Mouse (Mus musculus) liver, embryonic 15.5 days (tissue): ENCODE data around the gene Kif26b. TPM values are rescaled to one million over a fixed set of nuclear protein-coding genes. Genes with fewer than 3 reads are reported as not detected.

ENCODE experiments used
- ATAC-seq: fragments of 200-750 bp; cut with Nextera tagmentation; 2 replicates; pipeline ENCODE4 v1.8.0; 2017; ENCODE audit warnings: moderate number of reproducible peaks, mild to moderate bottlenecking, moderate library complexity; ENCODE audit not compliant: insufficient read depth
- H3K27ac ChIP-seq: fragments of 300-500 bp; sonication (generic); replicated peaks from 2 replicates; pipeline ENCODE4 v1.5.1; 2015; ENCODE audit warnings: mild to moderate bottlenecking, inconsistent platforms
- H3K27me3 ChIP-seq: fragments of 300-500 bp; sonication (generic); 2 replicates; pipeline ENCODE4 v1.6.1; 2015; ENCODE audit warnings: mild to moderate bottlenecking, inconsistent platforms
- H3K36me3 ChIP-seq: fragments of 300-500 bp; sonication (generic); replicated peaks from 2 replicates; pipeline ENCODE4 v1.6.1; 2015; ENCODE audit warnings: moderate library complexity, mild to moderate bottlenecking, inconsistent platforms
- H3K4me1 ChIP-seq: fragments of 300-500 bp; sonication (generic); replicated peaks from 2 replicates; pipeline ENCODE4 v1.6.1; 2015; ENCODE audit warnings: inconsistent platforms
- H3K4me2 ChIP-seq: fragments of 300-500 bp; sonication (generic); 2 replicates; pipeline ENCODE4 v1.6.1; 2015; ENCODE audit warnings: moderate library complexity, mild to moderate bottlenecking, inconsistent platforms
- H3K4me3 ChIP-seq: fragments of 300-500 bp; sonication (generic); replicated peaks from 2 replicates; pipeline ENCODE4 v1.5.1; 2015; ENCODE audit warnings: mild to moderate bottlenecking, inconsistent platforms
- H3K9ac ChIP-seq: fragments of 300-500 bp; sonication (generic); 2 replicates; pipeline ENCODE4 v1.6.1; 2015; ENCODE audit warnings: moderate library complexity, mild to moderate bottlenecking, inconsistent platforms
- H3K9me3 ChIP-seq: fragments of 300-500 bp; sonication (generic); replicated peaks from 2 replicates; pipeline ENCODE4 v1.6.1; 2016; ENCODE audit warnings: inconsistent platforms
- WGBS: fragments of 180-500 bp; shearing (Covaris S2); methylation state at CpG from one replicate; pipeline ENCODE4 v1.1.7; 2015; ENCODE audit warnings: mixed read lengths; ENCODE audit not compliant: insufficient replicate concordance; 5-methylcytosine and 5-hydroxymethylcytosine counted together
- polyA plus RNA-seq: library from polyadenylated mRNA; unstranded; fragments of >200 nt; fragmentation: Nextera tagmentation; extraction: Ambion mirVana; gene quantifications from 2 replicates; pipeline ENCODE4 v1.2.1, GENCODE M21; 2015

The Kif26b gene
- polyA plus RNA-seq, 1 experiment from 2014 or later = 0.06 TPM

- Histone ChIP-seq H3K9ac (no peak overlapping the region), H3K27me3 (peaks cover 10% of the 10 kb centered on the region; the same call in 1 of the 2 replicates), H3K36me3 (no peaks in the 10 kb centered on the region), H3K4me3 (no peak overlapping the region), H3K9me3 (no peaks in the 10 kb centered on the region), H3K27ac (no peak overlapping the region), H3K4me1 (no peaks in the 10 kb centered on the region), H3K4me2 (no peak overlapping the region)
- no peak for ATAC-seq
- WGBS = 86% methylated on average over 3 of the region's 3 CpGs
Measured at GRCm38 (mm10) chr1:178730271-178730670, 201.3 kb downstream of the Kif26b start.

DNA sequence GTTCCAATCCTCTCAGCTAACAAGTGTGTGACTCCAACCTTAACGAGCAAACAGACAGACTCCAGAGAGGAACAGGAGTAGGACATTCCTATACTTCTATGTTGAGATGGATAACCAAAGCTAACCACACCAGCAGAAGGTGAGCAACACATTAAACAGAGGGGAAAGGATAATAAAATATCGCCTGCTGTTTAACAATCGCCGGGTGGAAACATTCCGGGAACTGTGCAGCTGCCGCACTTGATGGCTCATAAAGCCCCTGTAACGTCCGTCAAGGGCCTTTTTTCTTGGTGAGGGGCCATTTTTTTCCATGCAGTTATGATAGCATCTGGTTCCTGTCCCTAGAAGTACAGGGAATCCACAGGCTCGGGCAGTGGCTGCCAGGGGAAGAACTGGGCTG, 204.1 kb downstream of the Kif26b start:
- Histone ChIP-seq H3K4me2 (no peak overlapping the region), H3K27me3 (peaks cover 19% of the 10 kb centered on the region; the same call in 1 of the 2 replicates), H3K4me3 (no peak overlapping the region), H3K27ac (no peak overlapping the region), H3K4me1 (no peaks in the 10 kb centered on the region), H3K36me3 (no peaks in the 10 kb centered on the region), H3K9ac (no peak overlapping the region), H3K9me3 (no peaks in the 10 kb centered on the region)
- 62% methylated on average over 9 of the region's 9 CpGs for WGBS
- no peak for ATAC-seq

DNA sequence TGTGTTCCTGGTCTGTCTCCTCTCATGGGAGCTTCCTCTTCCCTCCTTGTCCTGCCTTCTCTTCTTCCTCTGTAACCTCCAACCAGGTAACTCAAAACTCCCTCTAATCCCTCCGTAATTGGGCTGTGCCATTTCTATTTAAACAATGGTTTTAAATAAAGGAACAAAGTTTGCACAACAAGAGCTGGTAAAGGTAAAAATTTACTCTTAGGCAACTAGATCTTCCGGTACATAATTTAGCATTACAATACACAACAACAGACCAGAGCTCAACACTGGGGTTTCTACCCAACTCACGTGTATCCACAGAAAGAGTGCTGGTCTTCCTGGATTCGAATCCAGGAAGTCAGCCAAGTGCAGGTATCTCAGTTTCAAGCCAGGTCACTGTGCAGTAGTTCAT, 205.7 kb downstream of the Kif26b start:
- WGBS = 52% methylated on average over 4 of the region's 4 CpGs
- peaks cover 23% of the 10 kb centered on the region; the same call in 1 of the 2 replicates for H3K27me3 ChIP-seq
- no peak for ATAC-seq

DNA sequence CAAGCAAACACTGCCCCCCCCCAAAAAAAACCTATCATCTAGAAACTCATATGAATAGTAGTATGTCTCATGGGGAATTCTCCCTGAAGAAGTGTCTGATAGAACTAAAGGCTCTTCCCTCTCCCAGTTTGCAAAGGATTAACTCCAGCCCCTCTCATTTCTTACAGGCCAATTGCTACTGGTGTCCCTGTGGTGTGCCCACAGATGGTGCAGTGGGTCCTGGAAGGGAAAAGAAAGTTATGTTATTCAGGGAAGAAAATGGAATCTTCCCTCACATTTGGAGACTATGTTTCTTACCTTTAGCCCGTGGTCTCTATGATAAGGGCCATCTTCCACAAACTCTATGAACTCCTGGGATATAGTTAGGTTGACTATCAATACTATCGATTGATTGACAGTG, 208.0 kb downstream of the Kif26b start:
- H3K27me3 ChIP-seq = peaks cover 23% of the 10 kb centered on the region; the same call in 1 of the 2 replicates
- 63% methylated on average over 2 of the region's 2 CpGs for WGBS
- no peaks in the 10 kb centered on the region for H3K9me3 ChIP-seq
- H3K4me1 ChIP-seq = no peaks in the 10 kb centered on the region
- H3K4me3 ChIP-seq = no peak overlapping the region
- no peaks in the 10 kb centered on the region for H3K36me3 ChIP-seq
- H3K27ac ChIP-seq = no peak overlapping the region
- no peak overlapping the region for H3K4me2 ChIP-seq
- ATAC-seq = no peak
- no peak overlapping the region for H3K9ac ChIP-seq

More for the DNA sequence above, 205.7 kb downstream of the Kif26b start:
- no peaks in the 10 kb centered on the region for H3K4me1 ChIP-seq
- no peaks in the 10 kb centered on the region for H3K9me3 ChIP-seq
- no peak overlapping the region for H3K4me3 ChIP-seq
- no peak overlapping the region for H3K4me2 ChIP-seq
- H3K9ac ChIP-seq = no peak overlapping the region
- no peaks in the 10 kb centered on the region for H3K36me3 ChIP-seq
- no peak overlapping the region for H3K27ac ChIP-seq

DNA sequence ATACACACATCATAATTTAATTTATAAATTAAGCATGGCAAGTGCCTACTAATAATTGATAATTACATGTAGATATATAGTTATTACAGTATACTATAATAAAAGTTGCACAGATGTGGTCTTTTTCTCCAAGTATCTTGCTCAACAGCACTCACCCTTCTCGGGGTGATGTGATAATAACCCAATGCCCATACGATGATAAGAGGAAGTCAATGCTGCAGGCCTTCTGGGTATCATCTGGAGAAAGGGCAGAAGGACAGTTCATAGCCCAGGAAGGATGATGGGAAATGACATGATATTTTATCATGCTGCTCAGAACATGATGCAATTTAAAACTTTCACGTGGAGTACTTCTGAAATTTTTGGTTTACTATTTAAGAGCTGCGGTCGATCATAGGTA, 214.9 kb downstream of the Kif26b start:
- Histone ChIP-seq H3K9me3 (no peaks in the 10 kb centered on the region), H3K27me3 (no peaks in the 10 kb centered on the region), H3K27ac (no peak overlapping the region), H3K4me1 (no peaks in the 10 kb centered on the region), H3K9ac (no peak overlapping the region), H3K36me3 (no peaks in the 10 kb centered on the region), H3K4me3 (no peak overlapping the region), H3K4me2 (no peak overlapping the region)
- ATAC-seq = no peak
- WGBS = 49% methylated on average over 5 of the region's 5 CpGs

DNA sequence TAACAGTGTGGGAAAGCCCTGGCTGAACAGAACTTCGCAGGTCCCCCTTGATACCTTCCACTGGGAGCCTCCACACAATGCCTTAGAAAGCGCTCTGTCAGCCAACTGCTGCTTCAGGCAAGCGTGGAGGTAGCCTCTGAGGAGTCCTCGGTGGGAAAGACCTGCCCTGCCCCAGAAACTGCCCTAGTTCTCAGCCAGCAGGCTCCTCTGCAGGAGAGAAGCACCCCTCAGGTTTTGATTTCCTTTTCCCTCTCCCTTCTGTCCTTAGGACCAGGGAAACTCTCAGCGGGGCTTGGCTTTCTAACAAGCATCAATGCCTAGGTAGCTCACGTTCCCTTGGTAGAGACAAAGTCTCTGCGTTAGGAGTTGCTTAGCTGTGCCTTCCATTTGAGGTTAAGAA, 215.6 kb downstream of the Kif26b start:
- no peaks in the 10 kb centered on the region for H3K4me1 ChIP-seq
- no peaks in the 10 kb centered on the region for H3K27me3 ChIP-seq
- no peak overlapping the region for H3K9ac ChIP-seq
- 61% methylated on average over 7 of the region's 7 CpGs for WGBS
- no peaks in the 10 kb centered on the region for H3K36me3 ChIP-seq
- no peak overlapping the region for H3K27ac ChIP-seq
- ATAC-seq = no peak
- no peak overlapping the region for H3K4me3 ChIP-seq
- no peak overlapping the region for H3K4me2 ChIP-seq
- H3K9me3 ChIP-seq = no peaks in the 10 kb centered on the region

GRCm38 (mm10) chr1:178744961-178745360, 216.0 kb downstream of the Kif26b start:
- H3K4me3 ChIP-seq = no peak overlapping the region
- no peaks in the 10 kb centered on the region for H3K36me3 ChIP-seq
- H3K4me1 ChIP-seq = no peaks in the 10 kb centered on the region
- no peak overlapping the region for H3K4me2 ChIP-seq
- WGBS = 59% methylated on average over 6 of the region's 6 CpGs
- H3K9ac ChIP-seq = no peak overlapping the region
- H3K9me3 ChIP-seq = no peaks in the 10 kb centered on the region
- no peaks in the 10 kb centered on the region for H3K27me3 ChIP-seq
- H3K27ac ChIP-seq = no peak overlapping the region
- ATAC-seq = no peak

- no peak for ATAC-seq
- Histone ChIP-seq H3K27me3 (no peaks in the 10 kb centered on the region), H3K4me1 (no peaks in the 10 kb centered on the region), H3K9ac (no peak overlapping the region), H3K4me2 (no peak overlapping the region), H3K4me3 (no peak overlapping the region), H3K27ac (no peak overlapping the region), H3K36me3 (no peaks in the 10 kb centered on the region), H3K9me3 (no peaks in the 10 kb centered on the region)
- 57% methylated on average over 6 of the region's 6 CpGs for WGBS
Measured at GRCm38 (mm10) chr1:178745471-178745870, 216.5 kb downstream of the Kif26b start.

- Histone ChIP-seq H3K4me3 (no peak overlapping the region), H3K9me3 (no peaks in the 10 kb centered on the region), H3K4me2 (no peak overlapping the region), H3K9ac (no peak overlapping the region), H3K27me3 (no peaks in the 10 kb centered on the region), H3K27ac (no peak overlapping the region), H3K4me1 (no peaks in the 10 kb centered on the region), H3K36me3 (no peaks in the 10 kb centered on the region)
- WGBS = 69% methylated on average over 13 of the region's 13 CpGs
- no peak for ATAC-seq
Measured at GRCm38 (mm10) chr1:178747279-178748221, 218.6 kb downstream of the Kif26b start.

GRCm38 (mm10) chr1:178748222-178748600, 219.3 kb downstream of the Kif26b start:
- ATAC-seq = no peak
- Histone ChIP-seq H3K27me3 (no peaks in the 10 kb centered on the region), H3K4me1 (no peaks in the 10 kb centered on the region), H3K4me3 (no peak overlapping the region), H3K36me3 (no peaks in the 10 kb centered on the region), H3K9ac (no peak overlapping the region), H3K27ac (no peak overlapping the region), H3K9me3 (no peaks in the 10 kb centered on the region), H3K4me2 (no peak overlapping the region)
- 63% methylated on average over 7 of the region's 7 CpGs for WGBS

DNA sequence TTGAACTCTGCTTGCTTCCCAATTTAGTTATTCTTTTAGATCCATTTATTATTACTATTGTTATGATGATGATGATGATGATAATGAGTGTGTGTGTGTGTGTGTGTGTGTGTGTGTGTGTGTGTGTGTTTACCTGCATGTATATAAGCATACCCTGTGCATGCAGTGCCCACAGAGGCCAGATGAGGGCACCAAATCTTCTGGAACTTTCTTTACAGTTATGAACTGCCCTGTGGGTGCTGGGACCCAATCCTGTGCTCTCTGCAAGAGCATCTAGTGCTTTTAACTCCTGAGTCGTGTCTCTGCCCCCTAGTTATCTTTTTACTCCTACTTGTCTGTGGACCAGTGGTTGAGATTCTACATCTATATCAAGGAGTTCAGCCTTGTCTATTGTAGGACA, 219.7 kb downstream of the Kif26b start:
- H3K4me2 ChIP-seq = no peak overlapping the region
- H3K27me3 ChIP-seq = no peaks in the 10 kb centered on the region
- H3K4me1 ChIP-seq = no peaks in the 10 kb centered on the region
- no peak overlapping the region for H3K9ac ChIP-seq
- H3K27ac ChIP-seq = no peak overlapping the region
- no peak for ATAC-seq
- H3K36me3 ChIP-seq = no peaks in the 10 kb centered on the region
- WGBS = 64% methylated on average over 1 of the region's 1 CpGs
- no peaks in the 10 kb centered on the region for H3K9me3 ChIP-seq
- H3K4me3 ChIP-seq = no peak overlapping the region
